Comparison of ENCODE assay signal across 8 mouse cellular contexts in the genomic region with DNA sequence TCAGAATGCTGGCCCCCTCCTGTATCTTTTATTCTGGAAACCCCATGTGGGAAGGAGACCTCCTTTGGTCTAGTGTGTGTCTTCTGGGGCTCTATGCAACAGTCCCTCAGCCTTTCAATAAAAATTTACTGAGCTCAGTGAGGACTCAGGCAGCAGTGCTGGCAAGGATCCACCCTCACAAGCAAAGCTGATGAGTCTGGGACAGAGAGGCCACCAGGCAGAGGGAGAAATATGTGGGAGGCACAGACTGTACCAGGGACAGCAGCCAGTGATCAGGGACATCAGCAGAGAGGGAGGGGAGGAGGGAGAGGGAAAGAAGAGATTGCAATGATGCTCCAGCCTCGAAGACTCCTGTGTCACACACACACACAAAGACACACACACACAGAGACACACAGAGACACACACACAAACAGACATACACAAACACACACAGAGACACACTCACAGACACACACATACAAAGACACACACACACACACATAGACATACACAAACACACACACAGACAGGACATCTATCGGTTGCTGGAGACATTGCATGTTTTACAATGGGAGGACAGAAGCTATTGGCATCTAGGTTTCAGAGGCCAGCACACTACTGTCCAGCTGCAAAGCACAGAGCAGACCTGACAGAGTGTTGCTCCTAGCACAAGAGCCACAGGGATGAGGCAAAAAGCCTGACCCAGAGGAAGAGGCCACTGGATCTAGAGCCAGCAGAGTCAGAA. TPM values are rescaled to one million over a fixed set of nuclear protein-coding genes. Genes with fewer than 3 reads are reported as not detected.
DNase-seq lines count a peak whose midpoint lies in the region; ATAC-seq and TF ChIP-seq lines count a peak whose summit lies in the region.

No protein-coding gene starts in this region.

- no peaks in the 10 kb centered on the region for H3K27me3 ChIP-seq in heart, adult 2 months (ENCODE audit: control insufficient read depth, insufficient read depth, low read length)

- no peak overlapping the region for H3K27ac ChIP-seq in heart, adult 2 months
- peak overlapping the region; percentile 74 for H3K27ac ChIP-seq in left cerebral cortex, adult 2 months

- no peak for TF ChIP-seq POLR2A in heart, adult 2 months (IDR thresholded peaks at IDR 0.05; ENCODE audit: insufficient read depth, low read depth, low read length)

- no peak for DNase-seq in heart, adult 2 months
- DNase-seq in heart, postnatal 25 days (ENCODE audit: low spot score), result no peak
- peak; percentile 79 for DNase-seq in Muller cell, postnatal 12 days (ENCODE audit: inconsistent ontology term)
- peak; percentile 62 to 66 for DNase-seq in left cerebral cortex, adult 2 months (ENCODE audit: extremely low spot score in 1 of 2, low spot score in 2 of 2)
- DNase-seq in telencephalon, adult 2 months (ENCODE audit: low read depth, low spot score), result peak; percentile 93
- DNase-seq in c-Kit-positive CD71-positive TER-119-positive erythroid progenitor cells, embryonic 14.5 days (ENCODE audit: low spot score), result no peak

- no peak overlapping the region for H3K4me3 ChIP-seq in heart, adult 2 months
- H3K4me3 ChIP-seq in left cerebral cortex, adult 2 months, result no peak overlapping the region

- no peaks in the 10 kb centered on the region for H3K79me2 ChIP-seq in heart, adult 2 months (replicated peaks; ENCODE audit: control insufficient read depth, insufficient read depth, low read length)

- TF ChIP-seq CTCF in heart, adult 2 months (IDR thresholded peaks at IDR 0.05), result 0 out of 2 replicates have a peak, but pooled peaks have one; percentile 2
- peak; percentile 43 for TF ChIP-seq CTCF in left cerebral cortex, adult 2 months (IDR thresholded peaks at IDR 0.05)

- TF ChIP-seq EP300 in heart, adult 2 months (IDR thresholded peaks at IDR 0.05; ENCODE audit: insufficient read depth, low read depth, low read length), result no peak

- intact Hi-C loops in heart, adult 2 months (cut with DNase I), result no loop called here
- intact Hi-C loops in heart, postnatal 25 days (cut with DNase I), result no loop called here
- intact Hi-C loops in left cerebral cortex, adult 2 months (cut with DNase I), result loop anchor here (10.0 kb wide), 1 partner anchor 188 kb away; no protein-coding TSS in a partner anchor

- WGBS in heart, adult 2 months, result 32% methylated on average over 2 of the region's 2 CpGs

- peak; percentile 87 for ATAC-seq in frontal cortex, adult (ENCODE audit: low TSS enrichment)
- ATAC-seq in monocyte, adult 5-6 weeks (replicated peaks; ENCODE audit: insufficient number of reproducible peaks, low FRiP score, low TSS enrichment, poor library complexity, severe bottlenecking), result no peak

- no peak overlapping the region for H3K9ac ChIP-seq in heart, adult 2 months (ENCODE audit: low read depth, low read length)

- no peaks in the 10 kb centered on the region for H3K36me3 ChIP-seq in heart, adult 2 months (ENCODE audit: control insufficient read depth, insufficient read depth, low read length)

- H3K4me1 ChIP-seq in heart, adult 2 months (ENCODE audit: control insufficient read depth, insufficient read depth, low read length), result peaks cover 2% of the 10 kb centered on the region

RNA-seq across cellular contexts. Expression of a gene that starts 27.6 kb away (rescaled TPM):
- total RNA-seq in heart, adult 2 months (2021), result 1 to 10 TPM; 2.5 to 3.2 TPM
- 1.0 and 1.1 TPM in 2 replicates for polyA plus RNA-seq in heart, adult 2 months (2012; rRNA removed)
- 1 to 10 TPM; 2.8 to 3.5 TPM for total RNA-seq in heart, postnatal 25 days (2021)
- total RNA-seq in left cerebral cortex, adult 2 months (2021), result 10 to 100 TPM; 43.1 to 51.7 TPM
- total RNA-seq in monocyte, adult 5-6 weeks (2017), result 0.19 TPM in 1 of 3 replicates, not detected in the others

Comparison
In these comparisons a context has a peak if more than half of its experiments do, and no peak if none do; other contexts are left out.
1. DNase-seq: peak in Muller cell, postnatal 12 days (single experiment), left cerebral cortex, adult 2 months (2 of 2) and telencephalon, adult 2 months (single experiment); none in heart, adult 2 months (0 of 2), heart, postnatal 25 days (single experiment) and c-Kit-positive CD71-positive TER-119-positive erythroid progenitor cells, embryonic 14.5 days (single experiment).
2. RNA of a gene that starts 27.6 kb away (total RNA-seq): 43.1 to 51.7 TPM in left cerebral cortex, adult 2 months; 2.8 to 3.5 TPM in heart, postnatal 25 days, 2.5 to 3.2 TPM in heart, adult 2 months and 0.19 TPM in monocyte, adult 5-6 weeks; every median in the first group is over 4 times any median in the second.